Mouse (Mus musculus): Measurements from ENCODE around the gene Smpdl3a. TPM values are rescaled to one million over a fixed set of nuclear protein-coding genes. Genes with fewer than 3 reads are reported as not detected.

Smpdl3a gene
- polyA plus RNA-seq (2017; shearing (Covaris generic)): 100 to 1,000 TPM; 136 to 158 TPM

- peak; percentile 1 for ATAC-seq
Observed at GRCm38 (mm10) chr10:57794018-57794417, at the start of gene Smpdl3a. Gene Smpdl3a (plus strand): TSS chr10:57794335.

- peak; percentile 46 for ATAC-seq
Observed at GRCm38 (mm10) chr10:57745452-57745851, 48.7 kb upstream of the Smpdl3a start.

- ATAC-seq: peak; percentile 51
Observed at GRCm38 (mm10) chr10:57747127-57747526, 47.0 kb upstream of the Smpdl3a start.

DNA sequence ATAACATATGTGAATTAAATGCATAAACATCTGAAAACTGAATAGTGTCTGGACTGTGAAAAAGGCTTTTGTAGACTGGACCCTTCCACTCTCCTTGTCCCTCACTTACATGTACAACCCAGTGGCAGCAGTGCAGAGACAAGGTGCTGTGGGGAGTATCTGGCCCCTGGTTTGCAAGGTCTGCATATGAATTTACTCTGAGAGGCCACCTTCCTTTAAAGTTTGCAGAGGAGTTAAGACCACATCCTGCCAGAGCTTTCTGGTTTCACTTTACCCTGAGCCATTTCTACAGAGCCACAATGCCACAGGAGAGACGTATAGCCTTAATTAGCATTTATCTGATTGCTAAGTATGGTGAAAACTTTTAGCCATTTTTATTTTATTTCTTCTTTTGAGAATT lies 40.8 kb upstream of the Smpdl3a start:
- peak; percentile 93 for ATAC-seq

GRCm38 (mm10) chr10:57755201-57755736 lies 38.9 kb upstream of the Smpdl3a start:
- peak; percentile 29 for ATAC-seq

GRCm38 (mm10) chr10:57758999-57759398 lies 35.1 kb upstream of the Smpdl3a start:
- ATAC-seq: no peak

GRCm38 (mm10) chr10:57760694-57761093 lies 33.4 kb upstream of the Smpdl3a start:
- ATAC-seq: peak; percentile 61

GRCm38 (mm10) chr10:57763044-57763443 lies 31.1 kb upstream of the Smpdl3a start:
- ATAC-seq: no peak

DNA sequence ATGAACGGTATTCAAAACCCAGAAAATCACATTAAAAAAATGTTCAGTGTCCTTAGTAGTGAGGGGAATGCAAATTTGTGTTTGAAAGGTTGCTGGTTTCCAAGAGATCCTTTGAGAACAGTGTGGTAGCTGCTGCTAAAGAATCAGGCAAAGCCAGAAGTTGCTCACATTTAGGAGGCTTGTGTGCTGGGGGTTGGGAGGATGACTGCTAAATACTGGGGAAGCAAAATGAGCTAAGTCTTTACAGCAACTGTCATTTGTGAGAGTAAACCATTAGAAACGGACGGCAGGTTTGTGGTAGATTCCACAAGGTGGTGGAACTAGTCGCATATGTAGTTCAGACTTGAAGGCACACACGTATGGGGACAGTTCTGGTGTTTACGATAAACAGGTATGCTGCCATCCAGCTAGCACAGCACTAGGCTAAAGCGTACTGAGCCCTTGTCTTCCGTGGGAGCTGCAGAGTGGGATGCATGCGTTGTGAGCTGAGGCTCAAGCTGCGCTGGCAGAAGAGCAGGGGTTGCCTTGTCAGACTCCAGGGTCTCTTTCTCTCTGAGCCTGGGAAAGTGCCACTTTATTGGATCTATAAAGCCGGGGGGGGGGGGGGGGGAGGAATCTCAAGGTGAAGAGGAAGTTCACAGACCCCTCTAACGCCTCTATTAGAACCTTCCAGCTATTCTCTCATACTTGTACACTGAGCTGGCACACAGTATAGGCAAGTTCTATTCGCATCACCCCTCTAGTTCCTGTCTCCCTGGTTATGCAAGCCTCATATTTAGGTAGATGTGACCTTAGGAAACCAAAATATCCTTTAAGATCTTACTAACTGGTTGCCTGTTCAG lies 10.6 kb upstream of the Smpdl3a start:
- ATAC-seq: no peak

DNA sequence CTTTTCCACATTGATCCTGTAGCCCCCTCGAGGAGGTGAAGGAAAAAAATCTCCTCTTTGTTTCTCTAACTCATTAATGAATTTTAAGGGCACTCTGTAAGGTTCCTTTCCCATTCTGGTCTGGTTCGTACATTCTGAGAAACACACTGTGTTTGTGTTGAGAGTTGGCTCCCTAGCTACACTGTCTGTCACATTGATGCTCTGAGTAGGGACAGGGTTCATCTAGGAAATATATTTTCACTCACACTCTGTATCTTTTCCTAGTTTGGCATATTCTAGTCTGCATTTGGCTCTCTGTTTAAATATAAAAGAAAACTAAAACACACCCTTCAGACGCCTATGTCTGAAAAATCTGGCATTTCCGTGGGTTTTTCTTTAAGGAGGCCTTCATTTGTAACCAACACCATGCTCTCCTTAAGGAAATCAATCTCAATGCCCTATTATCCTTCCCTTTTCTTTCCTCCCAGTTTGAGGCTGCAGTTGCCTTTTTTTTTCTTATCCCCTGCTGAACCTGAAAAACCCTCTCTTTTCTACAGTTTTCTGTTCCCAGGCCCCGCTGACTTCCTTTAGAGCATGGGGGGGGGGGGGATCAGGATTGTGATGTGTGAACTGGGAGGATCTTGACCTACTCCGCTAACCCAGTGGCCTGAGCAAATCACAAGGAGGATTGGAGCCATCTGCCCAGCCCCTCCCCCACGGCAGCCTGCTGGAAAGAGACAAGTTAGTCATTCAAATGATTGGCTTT lies 9.8 kb upstream of the Smpdl3a start:
- ATAC-seq: no peak

DNA sequence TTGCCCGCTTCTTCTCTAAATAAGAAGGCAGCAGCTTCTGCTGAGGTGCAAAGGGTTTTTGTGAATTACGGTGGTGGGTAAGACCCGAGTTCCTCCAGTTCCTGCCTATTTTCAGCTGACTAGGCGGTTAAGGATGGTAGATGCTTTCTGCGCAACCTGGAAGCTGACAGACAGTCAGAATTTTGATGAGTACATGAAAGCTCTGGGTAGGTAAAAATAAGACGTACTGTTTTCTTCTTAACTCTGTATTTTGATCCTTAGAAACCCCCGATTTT lies 9.3 kb upstream of the Smpdl3a start, which contains the start of gene Fabp7:
Gene Fabp7, plus strand, starts transcription at position 6 of the 275 bp plus-strand sequence.
- no peak for ATAC-seq

DNA sequence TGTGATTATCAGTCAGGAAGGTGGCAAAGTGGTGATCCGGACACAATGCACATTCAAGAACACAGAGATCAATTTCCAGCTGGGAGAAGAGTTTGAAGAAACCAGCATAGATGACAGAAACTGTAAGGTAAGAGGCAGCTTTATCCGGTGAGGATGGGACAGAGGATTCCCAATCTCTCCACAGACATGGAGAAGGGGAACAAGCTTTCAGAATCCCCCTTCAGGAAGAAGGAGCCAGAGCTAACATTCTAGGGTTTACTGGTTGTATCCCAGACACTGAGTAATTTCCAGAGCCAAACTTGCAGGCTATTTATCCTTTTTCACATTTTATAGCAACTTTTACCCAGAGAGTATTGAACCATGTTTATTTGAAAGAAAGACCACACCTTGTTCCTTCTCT lies 8.6 kb upstream of the Smpdl3a start:
- ATAC-seq: no peak

DNA sequence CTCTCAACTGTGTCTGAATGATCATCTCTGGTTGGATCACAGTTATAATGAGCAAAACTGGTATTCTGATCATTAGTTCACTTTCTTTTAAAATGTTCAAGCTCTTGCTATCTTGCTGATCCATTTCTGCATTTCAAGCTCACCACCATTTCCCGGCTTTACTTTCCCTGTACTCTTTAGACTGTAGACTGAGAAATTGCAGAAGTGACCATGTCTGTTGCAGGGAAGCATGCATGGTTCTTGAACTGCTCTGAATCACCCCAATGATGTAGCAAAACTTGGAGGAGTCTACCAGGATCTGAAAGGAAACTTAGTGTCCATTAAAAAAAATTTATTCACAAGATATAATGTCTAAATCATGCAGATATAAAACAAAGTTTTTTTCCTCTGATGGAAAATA lies 1.2 kb upstream of the Smpdl3a start:
- ATAC-seq: no peak

GRCm38 (mm10) chr10:57794491-57795461 lies 641 bp downstream of the Smpdl3a start:
- ATAC-seq: peak; percentile 47

DNA sequence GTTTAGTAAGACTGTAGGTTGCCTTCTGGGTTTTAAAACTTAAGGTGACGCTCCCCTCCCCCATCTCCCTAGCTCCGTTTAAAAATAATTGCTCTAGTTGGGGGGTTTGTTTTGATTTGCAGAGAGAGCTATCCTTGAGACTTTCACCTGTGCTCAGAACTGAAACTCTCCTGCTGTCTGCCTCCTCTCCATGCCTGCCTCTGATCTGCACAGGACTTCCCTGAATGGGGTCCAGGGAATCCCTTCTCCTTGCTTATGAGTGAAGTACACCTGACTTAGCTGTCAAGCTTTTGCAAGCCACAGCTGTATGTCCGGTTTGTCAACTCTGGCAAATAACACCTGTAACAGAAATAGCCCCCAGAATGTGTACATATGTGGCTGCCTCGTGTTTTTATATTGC lies 1.4 kb downstream of the Smpdl3a start:
- peak; percentile 10 for ATAC-seq

- ATAC-seq: peak; percentile 66
Observed at GRCm38 (mm10) chr10:57796057-57796456, 1.9 kb downstream of the Smpdl3a start.

- peak; percentile 31 for ATAC-seq
Observed at GRCm38 (mm10) chr10:57799486-57799885, 5.4 kb downstream of the Smpdl3a start.

DNA sequence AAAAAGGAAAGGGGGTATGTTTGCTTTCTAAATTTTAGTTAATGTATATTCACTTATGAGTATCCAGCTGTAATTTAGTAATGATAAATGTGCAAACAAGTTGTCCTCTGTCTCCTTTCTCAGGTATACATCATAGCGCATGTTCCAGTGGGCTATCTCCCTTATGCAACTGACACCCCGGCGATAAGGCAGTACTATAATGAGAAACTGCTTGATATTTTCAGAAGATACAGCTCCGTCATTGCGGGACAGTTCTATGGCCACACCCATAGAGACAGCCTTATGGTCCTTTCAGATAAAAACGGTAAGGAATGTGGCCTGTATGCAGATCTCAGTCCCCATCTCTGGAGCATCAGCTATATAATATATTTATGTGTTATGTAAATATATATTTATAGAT lies 13.6 kb downstream of the Smpdl3a start:
- ATAC-seq: no peak

DNA sequence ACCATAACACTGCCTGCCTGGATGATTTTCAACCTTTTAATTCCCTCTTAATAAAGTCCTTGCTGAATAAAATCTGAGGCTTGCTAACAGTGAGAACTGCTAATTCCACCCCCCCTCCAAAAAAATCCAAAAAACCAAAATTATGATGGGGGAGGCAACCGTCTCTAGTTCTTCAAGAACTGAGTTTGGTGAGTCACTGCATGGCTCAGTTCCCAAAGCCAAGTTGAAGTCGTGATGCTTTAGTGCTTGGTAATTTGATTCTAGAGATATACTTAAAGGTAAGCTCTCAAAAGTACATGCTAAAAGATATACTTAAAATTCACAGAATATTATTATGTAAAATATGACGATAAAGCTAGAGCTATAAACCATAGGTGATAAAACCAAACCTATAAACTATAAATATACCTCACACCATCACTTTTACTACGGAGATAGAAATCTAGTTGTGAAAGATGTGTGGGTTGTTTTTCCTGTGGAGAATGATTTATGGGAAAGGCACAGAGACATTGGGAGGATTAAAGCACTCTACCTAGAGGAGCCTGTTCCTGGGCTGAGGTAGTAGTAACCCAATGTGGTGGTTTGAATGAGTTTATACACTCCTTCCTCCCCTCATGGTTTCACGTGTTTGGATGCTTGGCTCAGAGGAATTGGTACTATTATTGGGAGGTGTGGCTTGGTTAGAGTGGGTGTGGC lies 18.2 kb downstream of the Smpdl3a start:
- no peak for ATAC-seq

GRCm38 (mm10) chr10:57814295-57814694 lies 20.2 kb downstream of the Smpdl3a start:
- ATAC-seq: no peak

GRCm38 (mm10) chr10:57815869-57816268 lies 21.7 kb downstream of the Smpdl3a start:
- no peak for ATAC-seq

DNA sequence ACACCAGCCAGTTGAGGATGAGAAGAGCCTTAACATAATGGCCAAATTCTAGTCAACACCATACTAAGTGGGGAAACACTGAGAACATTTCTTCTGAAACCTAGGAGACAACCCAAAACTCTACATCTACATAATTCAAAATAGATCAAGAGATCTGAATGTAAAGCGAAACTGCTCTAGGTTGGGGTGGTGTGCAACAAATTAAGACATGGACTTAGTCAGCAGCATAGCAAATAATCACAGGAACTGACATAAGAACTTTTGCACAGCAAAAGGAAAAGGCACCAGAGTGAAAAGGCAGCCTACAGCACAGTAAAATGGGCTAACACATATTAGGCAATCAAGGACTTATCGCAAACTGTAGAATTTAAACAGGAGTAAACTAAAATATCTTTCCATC lies 25.1 kb downstream of the Smpdl3a start:
- peak; percentile 53 for ATAC-seq

Measured in CD4-positive, CD25-positive, alpha-beta regulatory T cell, adult 4 months (primary cell).